Comparison of ENCODE assay signal across 9 mouse cellular contexts in genomic region chr6:39515040-39515738, GRCm38 (mm10). TPM values are rescaled to one million over a fixed set of nuclear protein-coding genes. Genes with fewer than 3 reads are reported as not detected.
DNase-seq lines count a peak whose midpoint lies in the region; ATAC-seq and TF ChIP-seq lines count a peak whose summit lies in the region.
"Had no signal": no experiment of that assay in that cellular context is flagged by ENCODE, and none has a peak within 500 bp of the region (broad histone marks: within the 10 kb centered on the region; RNA-seq: fewer than 3 reads in every experiment).

No protein-coding gene starts in this region.

- DNase-seq in cerebellum, adult 2 months, result peak; percentile 31 to 46
- DNase-seq in ovary, postnatal 14 days (ENCODE audit: low spot score), result peak; percentile 46
- DNase-seq in ovary, postnatal 36 days (ENCODE audit: low spot score), result no peak
- DNase-seq in limb, embryonic 14.5 days (ENCODE audit: low spot score), result peak; percentile 84
- DNase-seq in T-cell, adult 2 months (ENCODE audit: low spot score), result no peak
- no peak for DNase-seq in spleen, adult 12 weeks (ENCODE audit: low spot score)

- H3K36me3 ChIP-seq in heart, embryonic 15.5 days, result peaks cover 11% of the 10 kb centered on the region
- peaks cover 19% of the 10 kb centered on the region for H3K36me3 ChIP-seq in limb, embryonic 14.5 days (ENCODE audit: control insufficient read depth, insufficient read depth, low read length)

- no peak overlapping the region for H3K27ac ChIP-seq in cerebellum, adult 2 months (ENCODE audit: insufficient read depth, low read length)
- peak overlapping the region; percentile 87 for H3K27ac ChIP-seq in heart, embryonic 15.5 days
- peak overlapping the region; percentile 96 for H3K27ac ChIP-seq in limb, embryonic 14.5 days (replicated peaks; ENCODE audit: low read depth, low read length)

- peak overlapping the region; percentile 51 for H3K4me2 ChIP-seq in heart, embryonic 15.5 days
- peak overlapping the region; percentile 39 for H3K4me2 ChIP-seq in limb, embryonic 14.5 days (replicated peaks; ENCODE audit: low read depth, low read length, severe bottlenecking)

- TF ChIP-seq POLR2A in cerebellum, adult 2 months (IDR thresholded peaks at IDR 0.05; ENCODE audit: borderline replicate concordance, insufficient read depth, low read length), result no peak
- TF ChIP-seq POLR2A in limb, embryonic 14.5 days (IDR thresholded peaks at IDR 0.05; ENCODE audit: borderline replicate concordance, extremely low read depth, insufficient read depth, insufficient read length), result no peak

- TF ChIP-seq CTCF in cerebellum, adult 2 months (IDR thresholded peaks at IDR 0.05; ENCODE audit: borderline replicate concordance, insufficient read depth, low read depth, low read length), result no peak

- no peaks in the 10 kb centered on the region for H3K9me3 ChIP-seq in heart, embryonic 15.5 days (replicated peaks)
- 0 out of 2 replicates have a peak, but pooled peaks cover 1% of the 10 kb centered on the region for H3K9me3 ChIP-seq in limb, embryonic 14.5 days (ENCODE audit: control insufficient read depth, low read length)

- H3K4me1 ChIP-seq in cerebellum, adult 2 months (ENCODE audit: control insufficient read depth, insufficient read depth, low read length), result peaks cover 7% of the 10 kb centered on the region
- peaks cover 15% of the 10 kb centered on the region for H3K4me1 ChIP-seq in heart, embryonic 15.5 days (replicated peaks)
- H3K4me1 ChIP-seq in limb, embryonic 14.5 days (ENCODE audit: control insufficient read depth, insufficient read depth, low read length), result peaks cover 17% of the 10 kb centered on the region

- WGBS in cerebellum, adult 2 months, result 37% methylated on average over 11 of the region's 11 CpGs
- 30% methylated on average over 11 of the region's 11 CpGs for WGBS in heart, embryonic 15.5 days
- WGBS in limb, embryonic 14.5 days, result 12% methylated on average over 11 of the region's 11 CpGs

- no peak for ATAC-seq in cerebellum, adult (ENCODE audit: insufficient number of reproducible peaks, low FRiP score, low TSS enrichment)
- ATAC-seq in heart, embryonic 15.5 days (replicated peaks; ENCODE audit: insufficient number of reproducible peaks, insufficient read depth, low FRiP score, low read depth), result peak; percentile 82
- peak; percentile 92 for ATAC-seq in limb, embryonic 14.5 days (ENCODE audit: low FRiP score, low read depth)

- H3K27me3 ChIP-seq in cerebellum, adult 2 months (ENCODE audit: control insufficient read depth, insufficient read depth, low read length), result no peaks in the 10 kb centered on the region
- H3K27me3 ChIP-seq in heart, embryonic 15.5 days, result no peaks in the 10 kb centered on the region
- H3K27me3 ChIP-seq in limb, embryonic 14.5 days (ENCODE audit: control insufficient read depth, insufficient read depth, low read length), result no peaks in the 10 kb centered on the region

- no peak overlapping the region for H3K9ac ChIP-seq in heart, embryonic 15.5 days
- peak overlapping the region; percentile 44; the same call in 1 of the 2 replicates for H3K9ac ChIP-seq in limb, embryonic 14.5 days (ENCODE audit: low read depth, low read length, severe bottlenecking)

- no peak overlapping the region for H3K4me3 ChIP-seq in cerebellum, adult 2 months (replicated peaks; ENCODE audit: insufficient read depth, low read depth, low read length)
- peak overlapping the region; percentile 9; the same call in 1 of the 2 replicates for H3K4me3 ChIP-seq in heart, embryonic 15.5 days
- H3K4me3 ChIP-seq in limb, embryonic 14.5 days (replicated peaks; ENCODE audit: low read length), result no peak overlapping the region
- H3K4me3 ChIP-seq: erythroblast, embryonic 14.5 days had no signal

RNA-seq across cellular contexts. Expression of gene Dennd2a, which starts 42.5 kb away (rescaled TPM):
- polyA plus RNA-seq in cerebellum, adult 2 months (2012; rRNA removed), result 12.3 and 13.5 TPM in 2 replicates
- 11.9 and 14.6 TPM in 2 replicates for polyA plus RNA-seq in heart, embryonic 15.5 days (2015; fragmentation: Nextera tagmentation; extraction: Ambion mirVana)
- 52.2 and 60.1 TPM in 2 replicates for polyA plus RNA-seq in limb, embryonic 14.5 days (2012; rRNA removed)
- polyA plus RNA-seq in limb, embryonic 14.5 days (2014; fragmentation: Nextera tagmentation; extraction: Ambion mirVana), result 28.3 and 31.6 TPM in 2 replicates
- polyA plus RNA-seq: erythroblast, embryonic 14.5 days had no signal

RNA-seq across cellular contexts. Expression of gene Adck2, which starts 58.5 kb away (rescaled TPM):
- polyA plus RNA-seq in cerebellum, adult 2 months (2012; rRNA removed), result 30.2 and 33.2 TPM in 2 replicates
- polyA plus RNA-seq in heart, embryonic 15.5 days (2015; fragmentation: Nextera tagmentation; extraction: Ambion mirVana), result 18.4 and 18.9 TPM in 2 replicates
- polyA plus RNA-seq in limb, embryonic 14.5 days (2012; rRNA removed), result 17.0 and 19.3 TPM in 2 replicates
- polyA plus RNA-seq in limb, embryonic 14.5 days (2014; fragmentation: Nextera tagmentation; extraction: Ambion mirVana), result 38.4 and 41.1 TPM in 2 replicates

Comparison
In these comparisons a context has a peak if more than half of its experiments do, and no peak if none do; other contexts are left out.
1. DNase-seq: peak in cerebellum, adult 2 months (2 of 2), ovary, postnatal 14 days (single experiment) and limb, embryonic 14.5 days (single experiment); none in ovary, postnatal 36 days (single experiment), T-cell, adult 2 months (single experiment) and spleen, adult 12 weeks (single experiment).